Mouse (Mus musculus) bone marrow, adult 2 months (tissue): ENCODE data around the gene Nfkbia. TPM values are rescaled to one million over a fixed set of nuclear protein-coding genes. Genes with fewer than 3 reads are reported as not detected.

Experiments used
- H3K27ac ChIP-seq: fragments of 200-500 bp; 2 replicates; pipeline ENCODE4 v1.5.1; 2012; ENCODE audit warnings: low read depth, mild to moderate bottlenecking, control low read depth, inconsistent platforms, low read length; ENCODE audit not compliant: control insufficient read depth, poor library complexity, insufficient read depth
- H3K4me1 ChIP-seq: fragments of 200-500 bp; 2 replicates; pipeline ENCODE4 v1.6.1; 2011; ENCODE audit warnings: low read length; ENCODE audit not compliant: control insufficient read depth, insufficient read depth
- H3K4me3 ChIP-seq: fragments of 200-500 bp; replicated peaks from 2 replicates; pipeline ENCODE3; 2011; ENCODE audit warnings: mild to moderate bottlenecking, low read depth, low read length, control low read depth; ENCODE audit not compliant: control insufficient read depth
- CTCF ChIP-seq: fragments of 200-500 bp; IDR thresholded peaks from 2 replicates; pipeline ENCODE4 v1.5.1; 2011; ENCODE audit warnings: low read length, control low read depth; ENCODE audit not compliant: control insufficient read depth, insufficient read depth
- POLR2A ChIP-seq: fragments of 200-500 bp; IDR thresholded peaks from 2 replicates; pipeline ENCODE4 v1.6.1; 2011; ENCODE audit warnings: low read depth, mild to moderate bottlenecking, control low read depth, low read length, borderline replicate concordance; ENCODE audit not compliant: control insufficient read depth
- WGBS: fragments of 180-500 bp; shearing (Covaris S2); methylation state at CpG from one replicate; pipeline ENCODE4 v1.1.7; 2018; 5-methylcytosine and 5-hydroxymethylcytosine counted together
- polyA plus RNA-seq: library from polyadenylated mRNA; stranded (reverse); fragments of >200 nt; gene quantifications from 2 replicates; pipeline ENCODE4 v1.2.4, GENCODE M21; 2011; ENCODE audit warnings: low replicate concordance; ENCODE audit not compliant: missing spikeins, insufficient read depth, insufficient read length

Gene Nfkbia
- polyA plus RNA-seq, 1 experiment: 91.0 TPM

DNA sequence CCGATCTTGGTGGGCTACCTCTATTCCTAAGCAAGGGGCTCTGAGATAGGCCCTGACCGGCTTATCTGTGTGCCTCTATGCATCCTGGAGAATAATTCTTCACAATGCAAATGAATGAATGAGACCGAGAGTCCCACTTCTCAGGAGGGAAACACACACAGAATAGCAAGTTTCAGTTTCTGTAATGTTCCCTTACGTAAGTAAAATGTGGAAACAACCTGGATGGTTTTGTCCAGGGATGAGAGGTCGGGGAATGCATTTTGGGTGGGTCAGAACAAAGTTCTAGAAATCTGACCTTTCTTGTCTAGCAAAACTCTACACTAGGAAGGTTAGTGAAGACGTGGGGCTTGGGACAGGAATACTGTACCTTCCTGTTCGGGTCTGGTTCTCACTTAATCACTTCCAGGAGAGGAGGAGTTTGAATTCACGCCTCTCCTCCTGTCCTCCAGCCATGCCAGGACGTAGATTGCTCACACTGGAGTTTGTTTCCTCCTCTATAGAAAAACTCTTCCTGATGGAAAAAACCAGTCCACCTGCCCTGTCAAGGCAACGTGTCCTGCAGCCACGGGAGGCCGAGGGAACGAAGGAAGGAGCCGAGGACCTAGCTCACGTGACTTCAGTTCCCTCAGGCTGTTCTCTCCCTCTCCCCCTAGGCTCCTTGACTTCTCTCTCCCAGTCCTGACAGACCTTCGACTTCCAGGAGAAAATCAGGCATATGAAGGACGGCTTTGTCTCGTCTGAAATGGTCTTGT, 5.3 kb downstream of the Nfkbia start:
- no peak for TF ChIP-seq CTCF
- no peak for TF ChIP-seq POLR2A
- H3K27ac ChIP-seq: no peak overlapping the region
- peaks cover 9% of the 10 kb centered on the region; the same call in 1 of the 2 replicates for H3K4me1 ChIP-seq
- 68% methylated on average over 18 of the region's 18 CpGs for whole genome bisulfite sequencing
- no peak overlapping the region for H3K4me3 ChIP-seq

DNA sequence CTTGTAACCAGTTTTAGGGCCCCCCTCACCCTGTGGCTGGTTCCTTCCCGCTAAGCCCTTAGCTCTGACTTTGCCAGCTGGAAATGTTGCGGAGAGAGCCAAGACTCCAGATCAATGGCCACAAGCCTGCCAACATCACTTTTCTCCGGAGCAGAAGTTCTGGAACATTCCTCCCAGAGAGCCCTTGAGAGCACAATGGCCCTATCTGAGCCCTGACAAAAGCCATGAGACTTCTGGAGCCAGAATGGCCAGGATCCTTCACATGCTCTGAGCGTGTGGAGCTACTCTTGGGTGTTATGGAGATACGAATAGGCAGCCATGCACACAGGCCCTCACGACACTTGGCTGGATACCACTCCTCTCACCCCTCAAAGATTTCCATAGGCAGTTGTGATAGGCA, 7.6 kb downstream of the Nfkbia start:
- Histone ChIP-seq H3K27ac (no peak overlapping the region), H3K4me1 (peaks cover 9% of the 10 kb centered on the region; the same call in 1 of the 2 replicates), H3K4me3 (no peak overlapping the region)
- TF ChIP-seq POLR2A: no peak
- no peak for TF ChIP-seq CTCF
- 90% methylated on average over 6 of the region's 6 CpGs for WGBS

DNA sequence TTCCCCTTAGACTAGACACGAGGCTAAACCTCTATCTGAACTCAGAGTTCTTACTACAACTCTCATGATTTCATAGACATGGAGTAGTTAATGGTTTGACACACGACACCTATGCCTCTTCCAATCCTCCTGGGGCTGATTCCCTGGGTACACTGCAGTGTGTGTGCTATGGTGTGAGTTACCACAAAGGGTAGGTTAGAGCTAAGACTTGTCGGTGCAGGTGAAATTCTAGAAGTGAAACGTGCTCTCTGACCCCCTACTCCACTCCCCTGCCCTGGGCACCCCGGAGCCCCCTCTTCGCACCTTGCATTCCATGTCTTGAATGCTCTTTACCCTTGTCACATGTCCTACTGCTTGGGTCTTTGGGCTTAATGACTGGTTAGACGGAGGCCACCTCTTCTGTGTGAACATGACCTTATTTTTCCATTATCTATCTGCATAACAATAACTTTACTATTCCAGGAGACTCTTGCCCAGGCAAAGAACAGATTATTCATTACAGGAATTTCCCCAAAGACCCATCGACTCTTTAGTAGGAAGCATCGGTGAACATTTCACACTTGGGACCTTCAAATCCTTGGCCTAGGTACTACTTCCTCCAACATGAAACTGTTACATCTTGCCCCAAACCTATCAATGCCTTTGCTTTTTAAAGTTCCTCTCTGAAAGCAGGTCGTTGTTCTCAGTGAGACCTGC, 8.2 kb downstream of the Nfkbia start:
- Histone ChIP-seq H3K27ac (no peak overlapping the region), H3K4me1 (peaks cover 9% of the 10 kb centered on the region; the same call in 1 of the 2 replicates), H3K4me3 (no peak overlapping the region)
- no peak for TF ChIP-seq CTCF
- no peak for TF ChIP-seq POLR2A
- 66% methylated on average over 10 of the region's 10 CpGs for WGBS

DNA sequence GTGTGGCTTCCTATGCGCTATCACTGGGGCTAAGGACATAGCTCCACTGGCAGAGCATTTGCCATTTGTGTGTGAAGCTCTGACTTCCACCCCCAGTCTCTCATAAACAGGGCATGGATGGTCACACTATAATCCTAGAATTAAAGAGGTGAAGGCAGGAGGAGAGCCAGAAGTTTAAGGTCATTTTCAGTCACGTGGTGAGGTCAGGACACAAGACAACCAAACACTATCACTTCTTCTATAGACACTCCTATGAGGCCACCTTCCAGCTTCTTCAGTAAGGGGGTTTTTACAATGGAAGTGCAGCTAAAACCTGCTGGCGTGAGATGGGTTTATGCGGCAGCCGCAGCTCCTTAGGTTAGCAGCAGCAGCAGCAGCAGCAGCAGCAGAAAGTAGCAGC, 8.9 kb downstream of the Nfkbia start:
- WGBS: 88% methylated on average over 5 of the region's 5 CpGs
- Histone ChIP-seq H3K4me1 (peaks cover 9% of the 10 kb centered on the region; the same call in 1 of the 2 replicates), H3K4me3 (no peak overlapping the region), H3K27ac (no peak overlapping the region)
- TF ChIP-seq POLR2A (no peak), CTCF (no peak)

DNA sequence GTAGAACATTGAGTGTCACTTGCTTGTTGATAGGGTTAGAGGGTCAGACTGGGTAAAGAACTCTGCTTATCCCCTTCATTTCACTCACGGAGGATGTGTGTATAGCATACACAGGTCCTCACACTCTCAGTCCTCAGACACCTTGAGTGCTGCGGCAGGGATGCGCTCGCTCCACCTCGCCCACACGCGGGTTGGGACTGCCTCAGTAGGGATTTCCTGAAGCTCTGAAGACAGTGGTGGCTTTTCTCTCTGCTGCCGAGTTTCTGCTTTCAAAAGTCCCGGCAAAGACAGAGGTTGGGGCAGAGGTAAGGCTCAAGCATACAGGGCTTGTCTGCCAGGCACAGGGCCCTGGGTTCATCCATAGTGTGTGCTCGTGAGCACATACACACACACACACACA, 9.7 kb downstream of the Nfkbia start:
- 81% methylated on average over 10 of the region's 10 CpGs for WGBS
- no peak for TF ChIP-seq POLR2A
- no peak for TF ChIP-seq CTCF
- peaks cover 5% of the 10 kb centered on the region; the same call in 1 of the 2 replicates for H3K4me1 ChIP-seq
- no peak overlapping the region for H3K27ac ChIP-seq
- no peak overlapping the region for H3K4me3 ChIP-seq

DNA sequence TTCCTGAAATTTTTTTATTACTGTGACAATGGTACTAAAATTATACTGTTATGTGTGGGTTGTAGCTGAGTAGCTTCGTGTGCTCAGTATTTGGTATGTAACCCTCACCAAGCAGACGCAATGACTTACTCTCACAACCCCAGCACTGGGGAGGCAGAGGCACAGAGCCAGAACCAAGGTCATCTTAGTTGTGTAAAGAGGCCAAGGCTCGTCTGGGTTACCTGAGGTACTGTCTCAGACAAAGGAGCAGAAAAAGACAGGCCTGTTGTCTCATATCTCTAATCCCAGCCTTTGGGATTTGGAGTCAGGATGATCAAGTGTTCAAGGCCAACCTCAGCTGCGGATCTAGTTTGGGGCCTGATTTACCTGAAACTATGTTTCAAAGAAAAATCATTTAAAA, 10.7 kb downstream of the Nfkbia start:
- Histone ChIP-seq H3K4me3 (no peak overlapping the region), H3K27ac (no peak overlapping the region), H3K4me1 (peaks cover 2% of the 10 kb centered on the region; the same call in 1 of the 2 replicates)
- TF ChIP-seq POLR2A (no peak), CTCF (no peak)
- WGBS: 83% methylated on average over 4 of the region's 4 CpGs

DNA sequence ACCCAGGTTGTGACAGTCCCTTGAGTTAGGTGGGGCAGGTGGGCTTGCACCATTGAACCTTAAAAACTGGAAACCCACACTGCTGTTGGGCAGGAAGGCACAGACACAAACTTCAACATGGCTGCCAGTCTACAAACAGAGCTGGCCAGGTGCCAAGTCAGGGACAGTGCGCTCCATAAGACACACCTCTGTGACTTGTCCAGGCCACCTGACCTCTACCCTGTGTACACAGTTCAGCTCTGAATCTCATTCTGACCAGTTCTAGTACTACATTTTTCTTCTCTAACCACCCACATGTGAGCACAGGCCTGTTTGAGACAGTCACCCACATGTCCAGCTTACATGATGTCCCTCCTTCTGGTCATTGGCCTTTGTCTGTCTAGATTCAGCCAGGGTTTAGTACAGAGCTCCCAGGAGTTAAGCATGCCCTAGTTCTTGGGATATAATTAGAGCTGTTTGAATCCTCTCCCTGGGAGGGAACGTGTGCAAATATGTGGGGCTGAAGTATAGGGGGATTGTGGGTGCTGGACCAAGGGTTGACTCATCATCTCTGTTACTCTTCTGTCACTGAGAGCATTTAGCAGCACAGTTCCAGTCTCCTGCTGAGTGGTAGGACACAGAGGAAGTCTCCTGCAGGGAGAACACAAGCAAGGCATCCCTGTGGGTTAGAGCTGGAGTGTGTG, 11.8 kb downstream of the Nfkbia start:
- no peak for TF ChIP-seq CTCF
- no peak for TF ChIP-seq POLR2A

DNA sequence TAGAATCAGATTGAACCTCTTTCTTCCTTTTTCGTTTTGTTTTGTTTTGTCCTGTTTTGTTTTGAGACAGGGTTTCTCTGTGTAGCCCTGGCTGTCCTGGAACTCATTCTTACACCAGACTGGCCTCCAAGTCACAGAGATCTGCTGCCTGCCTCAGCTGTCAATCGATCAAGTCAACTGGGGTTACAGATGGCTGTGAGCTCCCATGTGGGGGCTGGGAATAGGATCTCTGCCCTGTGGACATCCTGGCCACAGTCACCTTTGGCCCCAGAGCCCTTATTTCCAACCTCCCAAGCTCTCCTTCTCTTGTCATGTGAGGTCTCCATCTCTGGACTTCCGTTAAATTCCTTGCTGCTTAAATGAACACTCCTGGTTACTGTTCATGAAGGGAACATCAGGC, 13.5 kb downstream of the Nfkbia start:
- no peak overlapping the region for H3K4me3 ChIP-seq
- 74% methylated on average over 3 of the region's 3 CpGs for WGBS
- TF ChIP-seq POLR2A (no peak), CTCF (no peak)
- peaks cover 3% of the 10 kb centered on the region; the same call in 1 of the 2 replicates for H3K4me1 ChIP-seq
- no peak overlapping the region for H3K27ac ChIP-seq

More for the DNA sequence above, 11.8 kb downstream of the Nfkbia start:
- peaks cover under 1% of the 10 kb centered on the region; the same call in 1 of the 2 replicates for H3K4me1 ChIP-seq
- 96% methylated on average over 2 of the region's 2 CpGs for WGBS
- H3K27ac ChIP-seq: no peak overlapping the region
- H3K4me3 ChIP-seq: no peak overlapping the region
